Mouse (Mus musculus): ENCODE measurements at regions not wholly inside any gene's neighbourhood (a gene's known extent, or its start where the extent isn't known, plus 50 kb on each side); places are given as distances from the start of the nearest gene placed in this dataset.

GRCm38 (mm10) chr15:74382556-74382955 lies 253.6 kb downstream of the Mroh4 start:
- Histone ChIP-seq H3K4me3 (ENCODE audit: low read length) (no peak overlapping the region), H3K27ac (ENCODE audit: low read length) (no peak overlapping the region), H3K9ac (replicated peaks; ENCODE audit: low read length) (no peak overlapping the region), H3K4me1 (ENCODE audit: insufficient read depth, low read length) (no peaks in the 10 kb centered on the region), H3K27me3 (ENCODE audit: insufficient read depth, low read length) (no peaks in the 10 kb centered on the region), H3K4me2 (replicated peaks; ENCODE audit: low read depth, low read length) (no peak overlapping the region), H3K36me3 (ENCODE audit: insufficient read depth, low read length) (no peaks in the 10 kb centered on the region), H3K9me3 (ENCODE audit: low read length) (no peaks in the 10 kb centered on the region)
- no peak for ATAC-seq (ENCODE audit: low FRiP score, low TSS enrichment)
- WGBS = 60% methylated on average over 4 of the region's 4 CpGs

- H3K27ac ChIP-seq (ENCODE audit: low read length) = no peak overlapping the region
- no peak overlapping the region for H3K4me3 ChIP-seq (ENCODE audit: low read length)
- no peak for ATAC-seq (ENCODE audit: low FRiP score, low TSS enrichment)
- no peak overlapping the region for H3K9ac ChIP-seq (replicated peaks; ENCODE audit: low read length)
- 81% methylated on average over 6 of the region's 6 CpGs for WGBS
- H3K36me3 ChIP-seq (ENCODE audit: insufficient read depth, low read length) = no peaks in the 10 kb centered on the region
- no peak overlapping the region for H3K4me2 ChIP-seq (replicated peaks; ENCODE audit: low read depth, low read length)
- no peaks in the 10 kb centered on the region for H3K9me3 ChIP-seq (ENCODE audit: low read length)
- H3K27me3 ChIP-seq (ENCODE audit: insufficient read depth, low read length) = no peaks in the 10 kb centered on the region
- H3K4me1 ChIP-seq (ENCODE audit: insufficient read depth, low read length) = no peaks in the 10 kb centered on the region
Measured at GRCm38 (mm10) chr15:74379366-74379765, 256.8 kb downstream of the Mroh4 start.

- H3K9me3 ChIP-seq (ENCODE audit: low read length) = no peaks in the 10 kb centered on the region
- ATAC-seq (ENCODE audit: low FRiP score, low TSS enrichment) = no peak
- H3K4me2 ChIP-seq (replicated peaks; ENCODE audit: low read depth, low read length) = no peak overlapping the region
- H3K4me3 ChIP-seq (ENCODE audit: low read length) = no peak overlapping the region
- WGBS = 80% methylated on average over 3 of the region's 3 CpGs
- no peak overlapping the region for H3K27ac ChIP-seq (ENCODE audit: low read length)
- no peaks in the 10 kb centered on the region for H3K36me3 ChIP-seq (ENCODE audit: insufficient read depth, low read length)
- no peaks in the 10 kb centered on the region for H3K4me1 ChIP-seq (ENCODE audit: insufficient read depth, low read length)
- H3K27me3 ChIP-seq (ENCODE audit: insufficient read depth, low read length) = no peaks in the 10 kb centered on the region
- no peak overlapping the region for H3K9ac ChIP-seq (replicated peaks; ENCODE audit: low read length)
Measured at GRCm38 (mm10) chr15:74369461-74369860, 266.7 kb downstream of the Mroh4 start.

GRCm38 (mm10) chr15:74347911-74348310 lies 288.2 kb downstream of the Mroh4 start:
- Histone ChIP-seq H3K27me3 (ENCODE audit: insufficient read depth, low read length) (no peaks in the 10 kb centered on the region), H3K9ac (replicated peaks; ENCODE audit: low read length) (no peak overlapping the region), H3K4me1 (ENCODE audit: insufficient read depth, low read length) (no peaks in the 10 kb centered on the region), H3K27ac (ENCODE audit: low read length) (no peak overlapping the region), H3K4me2 (replicated peaks; ENCODE audit: low read depth, low read length) (no peak overlapping the region), H3K9me3 (ENCODE audit: low read length) (no peaks in the 10 kb centered on the region; the same call in 1 of the 2 replicates), H3K4me3 (ENCODE audit: low read length) (no peak overlapping the region), H3K36me3 (ENCODE audit: insufficient read depth, low read length) (no peaks in the 10 kb centered on the region)
- 19% methylated on average over 4 of the region's 4 CpGs for WGBS
- no peak for ATAC-seq (ENCODE audit: low FRiP score, low TSS enrichment)

GRCm38 (mm10) chr15:74343591-74343990 lies 292.6 kb downstream of the Mroh4 start:
- H3K9ac ChIP-seq (replicated peaks; ENCODE audit: low read length) = no peak overlapping the region
- WGBS = 75% methylated on average over 6 of the region's 6 CpGs
- H3K27me3 ChIP-seq (ENCODE audit: insufficient read depth, low read length) = no peaks in the 10 kb centered on the region
- no peak overlapping the region for H3K4me3 ChIP-seq (ENCODE audit: low read length)
- H3K4me2 ChIP-seq (replicated peaks; ENCODE audit: low read depth, low read length) = no peak overlapping the region
- no peaks in the 10 kb centered on the region for H3K4me1 ChIP-seq (ENCODE audit: insufficient read depth, low read length)
- H3K9me3 ChIP-seq (ENCODE audit: low read length) = no peaks in the 10 kb centered on the region
- H3K27ac ChIP-seq (ENCODE audit: low read length) = no peak overlapping the region
- ATAC-seq (ENCODE audit: low FRiP score, low TSS enrichment) = no peak
- no peaks in the 10 kb centered on the region for H3K36me3 ChIP-seq (ENCODE audit: insufficient read depth, low read length)

GRCm38 (mm10) chr15:74333846-74334245 lies 302.3 kb downstream of the Mroh4 start:
- Histone ChIP-seq H3K9ac (replicated peaks; ENCODE audit: low read length) (no peak overlapping the region), H3K27me3 (ENCODE audit: insufficient read depth, low read length) (no peaks in the 10 kb centered on the region)
- ATAC-seq (ENCODE audit: low FRiP score, low TSS enrichment) = no peak

GRCm38 (mm10) chr15:74330131-74330530 lies 306.0 kb downstream of the Mroh4 start:
- 71% methylated on average over 3 of the region's 3 CpGs for WGBS
- H3K4me1 ChIP-seq (ENCODE audit: insufficient read depth, low read length) = no peaks in the 10 kb centered on the region
- no peaks in the 10 kb centered on the region for H3K27me3 ChIP-seq (ENCODE audit: insufficient read depth, low read length)
- H3K9me3 ChIP-seq (ENCODE audit: low read length) = no peaks in the 10 kb centered on the region
- H3K4me2 ChIP-seq (replicated peaks; ENCODE audit: low read depth, low read length) = no peak overlapping the region
- no peak overlapping the region for H3K9ac ChIP-seq (replicated peaks; ENCODE audit: low read length)
- ATAC-seq (ENCODE audit: low FRiP score, low TSS enrichment) = no peak
- no peaks in the 10 kb centered on the region for H3K36me3 ChIP-seq (ENCODE audit: insufficient read depth, low read length)
- no peak overlapping the region for H3K27ac ChIP-seq (ENCODE audit: low read length)
- no peak overlapping the region for H3K4me3 ChIP-seq (ENCODE audit: low read length)

More at GRCm38 (mm10) chr15:74333846-74334245, 302.3 kb downstream of the Mroh4 start:
- Histone ChIP-seq H3K4me2 (replicated peaks; ENCODE audit: low read depth, low read length) (no peak overlapping the region), H3K9me3 (ENCODE audit: low read length) (no peaks in the 10 kb centered on the region), H3K4me3 (ENCODE audit: low read length) (no peak overlapping the region), H3K36me3 (ENCODE audit: insufficient read depth, low read length) (no peaks in the 10 kb centered on the region), H3K4me1 (ENCODE audit: insufficient read depth, low read length) (no peaks in the 10 kb centered on the region), H3K27ac (ENCODE audit: low read length) (no peak overlapping the region)

- no peak for ATAC-seq (ENCODE audit: low FRiP score, low TSS enrichment)
- no peak overlapping the region for H3K4me2 ChIP-seq (replicated peaks; ENCODE audit: low read depth, low read length)
Measured at GRCm38 (mm10) chr15:74329221-74329620, 306.9 kb downstream of the Mroh4 start.

GRCm38 (mm10) chr15:74326661-74327060 lies 309.5 kb downstream of the Mroh4 start:
- 63% methylated on average over 5 of the region's 5 CpGs for WGBS
- no peak overlapping the region for H3K9ac ChIP-seq (replicated peaks; ENCODE audit: low read length)
- H3K36me3 ChIP-seq (ENCODE audit: insufficient read depth, low read length) = no peaks in the 10 kb centered on the region
- H3K4me1 ChIP-seq (ENCODE audit: insufficient read depth, low read length) = no peaks in the 10 kb centered on the region
- H3K4me3 ChIP-seq (ENCODE audit: low read length) = no peak overlapping the region
- no peak overlapping the region for H3K4me2 ChIP-seq (replicated peaks; ENCODE audit: low read depth, low read length)
- no peak overlapping the region for H3K27ac ChIP-seq (ENCODE audit: low read length)
- ATAC-seq (ENCODE audit: low FRiP score, low TSS enrichment) = no peak
- no peaks in the 10 kb centered on the region for H3K27me3 ChIP-seq (ENCODE audit: insufficient read depth, low read length)
- no peaks in the 10 kb centered on the region for H3K9me3 ChIP-seq (ENCODE audit: low read length)

More at GRCm38 (mm10) chr15:74329221-74329620, 306.9 kb downstream of the Mroh4 start:
- Histone ChIP-seq H3K27me3 (ENCODE audit: insufficient read depth, low read length) (no peaks in the 10 kb centered on the region), H3K27ac (ENCODE audit: low read length) (no peak overlapping the region), H3K4me1 (ENCODE audit: insufficient read depth, low read length) (no peaks in the 10 kb centered on the region), H3K4me3 (ENCODE audit: low read length) (no peak overlapping the region), H3K9me3 (ENCODE audit: low read length) (no peaks in the 10 kb centered on the region), H3K36me3 (ENCODE audit: insufficient read depth, low read length) (no peaks in the 10 kb centered on the region), H3K9ac (replicated peaks; ENCODE audit: low read length) (no peak overlapping the region)
- 64% methylated on average over 14 of the region's 14 CpGs for WGBS

- no peaks in the 10 kb centered on the region for H3K36me3 ChIP-seq (ENCODE audit: insufficient read depth, low read length)
- WGBS = 29% methylated on average over 9 of the region's 9 CpGs
- H3K4me1 ChIP-seq (ENCODE audit: insufficient read depth, low read length) = no peaks in the 10 kb centered on the region
- H3K4me3 ChIP-seq (ENCODE audit: low read length) = no peak overlapping the region
- H3K9me3 ChIP-seq (ENCODE audit: low read length) = no peaks in the 10 kb centered on the region
- H3K27ac ChIP-seq (ENCODE audit: low read length) = no peak overlapping the region
- H3K9ac ChIP-seq (replicated peaks; ENCODE audit: low read length) = no peak overlapping the region
- H3K27me3 ChIP-seq (ENCODE audit: insufficient read depth, low read length) = no peaks in the 10 kb centered on the region
- no peak for ATAC-seq (ENCODE audit: low FRiP score, low TSS enrichment)
- no peak overlapping the region for H3K4me2 ChIP-seq (replicated peaks; ENCODE audit: low read depth, low read length)
Measured at GRCm38 (mm10) chr15:74325543-74325942, 310.6 kb downstream of the Mroh4 start.

- H3K27me3 ChIP-seq (ENCODE audit: insufficient read depth, low read length) = no peaks in the 10 kb centered on the region
- no peak overlapping the region for H3K4me3 ChIP-seq (ENCODE audit: low read length)
- 63% methylated on average over 3 of the region's 3 CpGs for WGBS
- H3K36me3 ChIP-seq (ENCODE audit: insufficient read depth, low read length) = no peaks in the 10 kb centered on the region
- H3K4me2 ChIP-seq (replicated peaks; ENCODE audit: low read depth, low read length) = no peak overlapping the region
- H3K9ac ChIP-seq (replicated peaks; ENCODE audit: low read length) = no peak overlapping the region
- no peaks in the 10 kb centered on the region for H3K4me1 ChIP-seq (ENCODE audit: insufficient read depth, low read length)
- no peaks in the 10 kb centered on the region for H3K9me3 ChIP-seq (ENCODE audit: low read length)
- no peak overlapping the region for H3K27ac ChIP-seq (ENCODE audit: low read length)
- no peak for ATAC-seq (ENCODE audit: low FRiP score, low TSS enrichment)
Measured at GRCm38 (mm10) chr15:74319407-74319806, 316.7 kb downstream of the Mroh4 start.
